Mouse (Mus musculus) heart, postnatal 0 days (tissue): ENCODE measurements around the gene Sipa1l3.

Experiments used
- CTCF ChIP-seq: IDR thresholded peaks from 2 replicates; pipeline ENCODE4 v1.5.1; 2016; ENCODE audit warnings: antibody characterized with exemption, control low read depth, low read depth
- EP300 ChIP-seq: IDR thresholded peaks from 2 replicates; pipeline ENCODE4 v1.6.1; 2016; ENCODE audit warnings: antibody characterized with exemption, low read depth

- TF ChIP-seq CTCF, result no peak
- no peak for TF ChIP-seq EP300
These were observed 225.9 kb downstream of the Sipa1l3 start for GRCm38 (mm10) chr7:29292458-29293098.
